In genomic region chr9:71479413-71479812, GRCm38 (mm10) we compare ENCODE assay signal across 21 mouse cellular contexts. TPM values are rescaled to one million over a fixed set of nuclear protein-coding genes. Genes with fewer than 3 reads are reported as not detected.
DNase-seq lines count a peak whose midpoint lies in the region; ATAC-seq and TF ChIP-seq lines count a peak whose summit lies in the region.
"Had no signal": no experiment of that assay in that cellular context is flagged by ENCODE, and none has a peak within 500 bp of the region (broad histone marks: within the 10 kb centered on the region; RNA-seq: fewer than 3 reads in every experiment).

No protein-coding gene starts in this region.

- H3K9me3 ChIP-seq in intestine, postnatal 0 days (ENCODE audit: control insufficient read depth), result no peaks in the 10 kb centered on the region
- H3K9me3 ChIP-seq in intestine, embryonic 16.5 days (ENCODE audit: control insufficient read depth, low read length), result no peaks in the 10 kb centered on the region
- H3K9me3 ChIP-seq: embryonic facial prominence, embryonic 13.5 days; embryonic facial prominence, embryonic 15.5 days; forebrain, embryonic 12.5 days had no signal

- H3K4me1 ChIP-seq in intestine, postnatal 0 days (replicated peaks; ENCODE audit: control insufficient read depth, insufficient read depth, low read length), result no peaks in the 10 kb centered on the region
- H3K4me1 ChIP-seq in intestine, embryonic 16.5 days (ENCODE audit: control insufficient read depth, insufficient read depth, low read length), result no peaks in the 10 kb centered on the region

- H3K4me2 ChIP-seq in intestine, postnatal 0 days (replicated peaks; ENCODE audit: low read depth), result no peak overlapping the region
- no peak overlapping the region for H3K4me2 ChIP-seq in intestine, embryonic 16.5 days (ENCODE audit: low read depth, low read length)
- H3K4me2 ChIP-seq: embryonic facial prominence, embryonic 13.5 days; embryonic facial prominence, embryonic 15.5 days; forebrain, embryonic 12.5 days had no signal

- TF ChIP-seq CTCF in intestine, postnatal 0 days (IDR thresholded peaks at IDR 0.05; ENCODE audit: low read depth), result no peak

- no peak overlapping the region for H3K9ac ChIP-seq in intestine, postnatal 0 days (ENCODE audit: low read depth, low read length)
- H3K9ac ChIP-seq in intestine, embryonic 16.5 days (ENCODE audit: low read depth, low read length), result no peak overlapping the region
- H3K9ac ChIP-seq: embryonic facial prominence, embryonic 13.5 days; embryonic facial prominence, embryonic 15.5 days; forebrain, embryonic 12.5 days had no signal

- H3K27me3 ChIP-seq in intestine, postnatal 0 days (replicated peaks; ENCODE audit: control insufficient read depth, insufficient read depth, low read length), result no peaks in the 10 kb centered on the region
- H3K27me3 ChIP-seq in intestine, embryonic 16.5 days (replicated peaks; ENCODE audit: control insufficient read depth, insufficient read depth, low read length), result no peaks in the 10 kb centered on the region
- H3K27me3 ChIP-seq: embryonic facial prominence, embryonic 13.5 days; embryonic facial prominence, embryonic 15.5 days; forebrain, embryonic 12.5 days had no signal

- no peak overlapping the region for H3K4me3 ChIP-seq in intestine, postnatal 0 days (ENCODE audit: low read depth, low read length)
- H3K4me3 ChIP-seq in intestine, embryonic 16.5 days (ENCODE audit: low read length), result no peak overlapping the region
- H3K4me3 ChIP-seq: embryonic facial prominence, embryonic 13.5 days; embryonic facial prominence, embryonic 15.5 days; erythroblast, embryonic 14.5 days; forebrain, embryonic 10.5 days; forebrain, embryonic 12.5 days had no signal

- 0 out of 2 replicates have a peak overlapping the region, but pooled peaks have one; percentile 0 for H3K27ac ChIP-seq in intestine, postnatal 0 days (ENCODE audit: low read depth, low read length)
- H3K27ac ChIP-seq in intestine, embryonic 16.5 days (ENCODE audit: low read length), result no peak overlapping the region
- H3K27ac ChIP-seq: embryonic facial prominence, embryonic 13.5 days; embryonic facial prominence, embryonic 15.5 days; forebrain, embryonic 10.5 days; forebrain, embryonic 12.5 days had no signal

- DNase-seq in lung, postnatal 10 days, result peak; percentile 24
- DNase-seq in lung, postnatal 36 days, result no peak
- DNase-seq: adrenal gland, adult 2 months; adrenal gland, postnatal 10 days; adrenal gland, postnatal 25 days; cerebellum, adult 11 months; cerebellum, adult 18-20 months; cerebellum, adult 8-10 months; cerebellum, adult 9-11 months; cerebellum, postnatal 14 days; cerebellum, postnatal 36 days; embryo, embryonic 11 days had no signal

- no peak for ATAC-seq in intestine, postnatal 0 days
- ATAC-seq in intestine, embryonic 16.5 days, result no peak
- ATAC-seq: forebrain, embryonic 14.5 days; forebrain, embryonic 16.5 days had no signal

- 92% methylated on average over 9 of the region's 9 CpGs for WGBS in intestine, postnatal 0 days
- 94% methylated on average over 9 of the region's 9 CpGs for WGBS in intestine, embryonic 16.5 days

- peaks cover 79% of the 10 kb centered on the region for H3K36me3 ChIP-seq in intestine, postnatal 0 days (ENCODE audit: control insufficient read depth, insufficient read depth)
- peaks cover 59% of the 10 kb centered on the region for H3K36me3 ChIP-seq in intestine, embryonic 16.5 days (ENCODE audit: control insufficient read depth, insufficient read depth, low read length)

RNA-seq across cellular contexts. Expression of gene Polr2m, which starts 6.3 kb away (rescaled TPM):
- polyA plus RNA-seq in intestine, postnatal 0 days (2015; fragmentation: Nextera tagmentation; extraction: Ambion mirVana), result 103 TPM in 2 replicates
- 280 and 300 TPM in 2 replicates for polyA plus RNA-seq in intestine, embryonic 16.5 days (2015; fragmentation: Nextera tagmentation; extraction: Ambion mirVana)
